Mouse (Mus musculus) MEL (cell line): ENCODE data around the gene Polr2c. TPM values are rescaled to one million over a fixed set of nuclear protein-coding genes. Genes with fewer than 3 reads are reported as not detected.

ENCODE experiments used
- DNase-seq: peaks from one replicate; pipeline ENCODE4 v3.0.0; 2011; ENCODE audit warnings: low read depth, low spot score
- H3K27ac ChIP-seq: 2 replicates; pipeline ENCODE4 v1.5.1; 2012; ENCODE audit warnings: low read depth, mild to moderate bottlenecking, control low read depth, low read length, moderate library complexity; ENCODE audit not compliant: control insufficient read depth
- H3K27me3 ChIP-seq, 2 experiments: fragments of 150-350 bp in 1 of 2; sonication (generic) in 1 of 2; 2 replicates each; pipeline ENCODE4 v1.6.1; 2012; ENCODE audit warnings: low read length in 2 of 2, mild to moderate bottlenecking in 2 of 2, improper control_type of control experiment in 1 of 2, moderate library complexity in 1 of 2; ENCODE audit not compliant: insufficient read depth in 2 of 2, control insufficient read depth in 1 of 2
- H3K36me3 ChIP-seq, 2 experiments: 2 replicates each; pipeline ENCODE4 v1.6.1; 2012 to 2014; ENCODE audit warnings: low read length in 2 of 2, improper control_type of control experiment in 1 of 2, inconsistent platforms in 1 of 2, mild to moderate bottlenecking in 1 of 2; ENCODE audit not compliant: insufficient read depth in 2 of 2, control insufficient read depth in 1 of 2
- H3K4me1 ChIP-seq, 2 experiments: fragments of 150-350 bp in 1 of 2; sonication (generic) in 1 of 2; 2 replicates each; pipeline ENCODE4 v1.6.1; 2012; ENCODE audit warnings: low read length in 2 of 2, improper control_type of control experiment in 1 of 2, mild to moderate bottlenecking in 1 of 2; ENCODE audit not compliant: insufficient read depth in 2 of 2, control insufficient read depth in 1 of 2
- H3K4me3 ChIP-seq, 2 experiments: fragments of 150-350 bp in 1 of 2; sonication (generic) in 1 of 2; 2 replicates each; pipeline ENCODE4 v1.5.1; 2012; ENCODE audit warnings: low read depth in 2 of 2, low read length in 2 of 2, mild to moderate bottlenecking in 2 of 2, moderate library complexity in 2 of 2, control low read depth in 1 of 2, improper control_type of control experiment in 1 of 2; ENCODE audit not compliant: control insufficient read depth in 1 of 2, insufficient read depth in 1 of 2
- H3K79me2 ChIP-seq: 2 replicates; pipeline ENCODE4 v1.6.1; 2012; ENCODE audit warnings: mild to moderate bottlenecking, low read length, moderate library complexity; ENCODE audit not compliant: control insufficient read depth, poor library complexity, insufficient read depth
- H3K9ac ChIP-seq: 2 replicates; pipeline ENCODE4 v1.6.1; 2012; ENCODE audit warnings: low read depth, mild to moderate bottlenecking, control low read depth, low read length, moderate library complexity; ENCODE audit not compliant: control insufficient read depth, poor library complexity, severe bottlenecking
- H3K9me3 ChIP-seq: fragments of 150-350 bp; sonication (generic); replicated peaks from 2 replicates; pipeline ENCODE4 v1.6.1; 2012; ENCODE audit warnings: mild to moderate bottlenecking, low read length, improper control_type of control experiment, moderate library complexity; ENCODE audit not compliant: insufficient read depth
- CHD1 ChIP-seq: IDR thresholded peaks from 2 replicates; pipeline ENCODE4 v1.6.1; 2012; ENCODE audit warnings: low read depth, mild to moderate bottlenecking, inconsistent platforms, low read length, improper control_type of control experiment
- CHD2 ChIP-seq: IDR thresholded peaks from 2 replicates; pipeline ENCODE4 v1.6.1; 2011; ENCODE audit warnings: low read length, improper control_type of control experiment
- CTCF ChIP-seq, 3 experiments: IDR thresholded peaks in 2 of 3; conservative IDR thresholded peaks in 1 of 3; 2 replicates each; pipeline ENCODE4 v1.5.1; 2011 to 2012; ENCODE audit warnings: low read length in 3 of 3, low read depth in 2 of 3, mild to moderate bottlenecking in 2 of 3, improper control_type of control experiment in 1 of 3, inconsistent platforms in 1 of 3, mixed read lengths in 1 of 3, moderate library complexity in 1 of 3; ENCODE audit not compliant: control insufficient read depth in 1 of 3, insufficient read depth in 1 of 3, poor library complexity in 1 of 3, severe bottlenecking in 1 of 3
- ELF1 ChIP-seq: IDR thresholded peaks from 2 replicates; pipeline ENCODE4 v1.6.1; 2014; ENCODE audit warnings: low read depth, mild to moderate bottlenecking, inconsistent platforms, low read length, improper control_type of control experiment, moderate library complexity
- JUND ChIP-seq: IDR thresholded peaks from 2 replicates; pipeline ENCODE4 v1.6.1; 2011; ENCODE audit warnings: low read depth, mild to moderate bottlenecking, improper control_type of control experiment, low read length
- KAT2A ChIP-seq: conservative IDR thresholded peaks from 2 replicates; pipeline ENCODE4 v1.6.1; 2012; ENCODE audit warnings: low read depth, low read length, improper control_type of control experiment, inconsistent platforms
- MAFK ChIP-seq: IDR thresholded peaks from 2 replicates; pipeline ENCODE4 v1.6.1; 2011; ENCODE audit warnings: low read depth, mild to moderate bottlenecking, low read length, improper control_type of control experiment, borderline replicate concordance
- MAZ ChIP-seq: IDR thresholded peaks from 2 replicates; pipeline ENCODE4 v1.6.1; 2012; ENCODE audit warnings: low read depth, mild to moderate bottlenecking, inconsistent platforms, low read length, improper control_type of control experiment
- MXI1 ChIP-seq: IDR thresholded peaks from 2 replicates; pipeline ENCODE4 v1.6.1; 2011; ENCODE audit warnings: mild to moderate bottlenecking, low read depth, low read length, improper control_type of control experiment
- MYC ChIP-seq: IDR thresholded peaks from 2 replicates; pipeline ENCODE4 v1.6.1; 2011; ENCODE audit warnings: low read depth, mild to moderate bottlenecking, low read length, improper control_type of control experiment, moderate library complexity
- NELFE ChIP-seq: IDR thresholded peaks from 2 replicates; pipeline ENCODE4 v1.6.1; 2011; ENCODE audit warnings: low read depth, low read length, improper control_type of control experiment
- NRF1 ChIP-seq: IDR thresholded peaks from 2 replicates; pipeline ENCODE4 v1.6.1; 2014; ENCODE audit warnings: low read depth, mild to moderate bottlenecking, inconsistent platforms, low read length, improper control_type of control experiment, moderate library complexity; ENCODE audit not compliant: poor library complexity, insufficient read depth, severe bottlenecking
- POLR2AphosphoS2 ChIP-seq: IDR thresholded peaks from 2 replicates; pipeline ENCODE4 v1.6.1; 2011; ENCODE audit warnings: low read length, improper control_type of control experiment
- SMC3 ChIP-seq: IDR thresholded peaks from 2 replicates; pipeline ENCODE4 v1.6.1; 2011; ENCODE audit warnings: low read depth, low read length, improper control_type of control experiment
- TCF12 ChIP-seq: IDR thresholded peaks from 2 replicates; pipeline ENCODE4 v1.6.1; 2014; ENCODE audit warnings: low read depth, mild to moderate bottlenecking, inconsistent platforms, low read length, improper control_type of control experiment, moderate library complexity
- UBTF ChIP-seq: IDR thresholded peaks from 2 replicates; pipeline ENCODE4 v1.6.1; 2012; ENCODE audit warnings: low read depth, mild to moderate bottlenecking, inconsistent platforms, low read length, improper control_type of control experiment, moderate library complexity, borderline replicate concordance; ENCODE audit not compliant: insufficient read depth
- USF1 ChIP-seq: IDR thresholded peaks from 2 replicates; pipeline ENCODE4 v1.6.1; 2014; ENCODE audit warnings: low read depth, mild to moderate bottlenecking, inconsistent platforms, low read length, improper control_type of control experiment, moderate library complexity
- ZC3H11A ChIP-seq: IDR thresholded peaks from 2 replicates; pipeline ENCODE4 v1.6.1; 2012; ENCODE audit warnings: low read depth, mild to moderate bottlenecking, inconsistent platforms, low read length, improper control_type of control experiment
- ZNF384 ChIP-seq: IDR thresholded peaks from 2 replicates; pipeline ENCODE4 v1.6.1; 2012; ENCODE audit warnings: low read depth, mild to moderate bottlenecking, inconsistent platforms, low read length, improper control_type of control experiment
- polyA plus RNA-seq, 2 experiments: library from polyadenylated mRNA; stranded (reverse) in 1 of 2; unstranded in 1 of 2; fragments of >175 nt in 1 of 2; fragments of >200 nt in 1 of 2; gene quantifications; 2 replicates each; pipeline versions ENCODE4 v1.2.1 to v1.2.4; 2012; ENCODE audit warnings: low replicate concordance in 2 of 2, low read depth in 1 of 2; ENCODE audit not compliant: insufficient read length in 2 of 2, insufficient read depth in 1 of 2, missing spikeins in 1 of 2
- total RNA-seq: library from RNA; depleted of rRNA; stranded (reverse); fragments of 300-350 nt; gene quantifications from 2 replicates; pipeline ENCODE4 v1.2.3, GENCODE M21; 2012

Polr2c gene
- total and polyA plus RNA-seq, 3 experiments: 92.5 to 181 (median 151) TPM

DNA sequence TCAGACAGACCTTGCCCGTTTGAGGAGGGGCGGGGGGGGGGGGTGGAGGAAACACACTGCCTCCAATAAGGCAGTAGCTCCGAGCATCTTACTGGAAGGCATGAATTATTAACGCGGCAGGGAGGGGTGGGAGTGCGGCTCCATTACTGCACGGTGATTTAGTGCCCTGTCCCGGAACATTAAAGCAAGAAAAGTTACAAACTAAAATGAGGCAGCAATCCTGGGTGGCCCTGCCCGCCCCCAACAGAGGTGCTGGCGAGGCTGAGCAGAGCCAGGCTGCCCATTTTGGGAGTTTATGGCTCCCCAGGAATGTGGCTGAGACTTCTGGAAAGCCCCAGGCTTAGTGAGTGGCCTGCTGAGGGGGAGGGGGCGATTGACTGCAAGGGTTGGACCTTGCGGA lies 46.5 kb downstream of the Polr2c start:
- TF ChIP-seq ZC3H11A (no peak), CHD2 (no peak), MXI1 (no peak), NRF1 (no peak), TCF12 (no peak), MAFK (no peak), USF1 (no peak), JUND (no peak), SMC3 (no peak), CTCF (IDR thresholded peaks at IDR 0.05 in 2 of 3, conservative IDR thresholded peaks at IDR 0.05 in 1 of 3; ENCODE audit: control insufficient read depth in 1 of 3, insufficient read depth in 1 of 3, low read depth in 2 of 3, low read length in 3 of 3, poor library complexity in 1 of 3, severe bottlenecking in 1 of 3) (no peak), ZNF384 (no peak)
- H3K27ac ChIP-seq: no peak overlapping the region
- H3K9me3 ChIP-seq: no peaks in the 10 kb centered on the region
- H3K4me3 ChIP-seq: no peak overlapping the region
- 0 out of 4 replicates have a peak, but pooled peaks cover 0 to 4% of the 10 kb centered on the region in 2 experiments for H3K4me1 ChIP-seq
- peaks cover 0 to 3% of the 10 kb centered on the region in 2 experiments; a peak in 1 of 4 replicates for H3K27me3 ChIP-seq
- no peak for DNase-seq
- H3K79me2 ChIP-seq: no peaks in the 10 kb centered on the region
- no peaks in the 10 kb centered on the region for H3K36me3 ChIP-seq
- no peak overlapping the region for H3K9ac ChIP-seq

DNA sequence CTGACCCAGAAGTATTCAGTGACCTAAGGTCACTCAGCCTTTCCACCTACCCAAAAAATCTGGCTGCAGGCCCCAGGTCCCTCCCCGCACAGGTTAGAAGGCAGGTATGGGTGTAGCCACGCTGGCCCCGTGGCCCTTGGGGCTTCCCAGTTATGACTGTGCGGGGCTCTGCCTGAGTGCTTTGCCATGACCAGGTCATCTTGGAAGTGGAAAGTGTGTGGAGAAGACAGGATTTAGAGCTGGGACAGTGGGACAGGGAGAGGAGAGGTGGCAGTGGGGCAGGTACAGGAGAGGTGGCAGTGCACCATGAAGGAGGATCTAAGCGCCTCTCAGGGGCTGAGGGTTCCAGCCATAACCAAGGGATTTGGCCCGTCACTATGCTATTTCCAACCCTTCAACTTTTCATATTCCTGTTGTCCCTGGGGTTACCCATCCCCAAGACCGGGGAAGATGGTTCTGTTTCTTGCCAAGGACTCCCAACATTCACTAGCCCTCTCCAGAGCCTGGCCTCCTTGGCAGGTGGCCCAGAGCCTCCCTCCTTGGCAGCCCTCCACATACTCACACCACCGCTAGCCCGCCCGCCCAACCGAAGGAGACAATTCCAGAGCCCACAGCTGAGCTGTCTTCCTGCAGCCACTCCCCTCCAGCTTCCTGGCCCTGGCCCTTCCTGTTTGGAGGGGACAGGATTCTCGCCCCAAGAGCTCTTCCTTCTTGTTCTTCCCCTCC lies 47.4 kb downstream of the Polr2c start:
- no peak overlapping the region for H3K9ac ChIP-seq
- no peak for TF ChIP-seq JUND
- no peak for TF ChIP-seq CTCF (IDR thresholded peaks at IDR 0.05 in 2 of 3, conservative IDR thresholded peaks at IDR 0.05 in 1 of 3; ENCODE audit: control insufficient read depth in 1 of 3, insufficient read depth in 1 of 3, low read depth in 2 of 3, low read length in 3 of 3, poor library complexity in 1 of 3, severe bottlenecking in 1 of 3)
- TF ChIP-seq, all 39 proteins: peak for 0
- no peaks in the 10 kb centered on the region for H3K4me1 ChIP-seq
- no peak overlapping the region for H3K27ac ChIP-seq
- no peaks in the 10 kb centered on the region for H3K79me2 ChIP-seq
- no peaks in the 10 kb centered on the region for H3K9me3 ChIP-seq
- H3K27me3 ChIP-seq: peaks cover 0 to 3% of the 10 kb centered on the region in 2 experiments; a peak in 1 of 4 replicates
- DNase-seq: no peak
- no peak overlapping the region for H3K4me3 ChIP-seq
- no peaks in the 10 kb centered on the region for H3K36me3 ChIP-seq

DNA sequence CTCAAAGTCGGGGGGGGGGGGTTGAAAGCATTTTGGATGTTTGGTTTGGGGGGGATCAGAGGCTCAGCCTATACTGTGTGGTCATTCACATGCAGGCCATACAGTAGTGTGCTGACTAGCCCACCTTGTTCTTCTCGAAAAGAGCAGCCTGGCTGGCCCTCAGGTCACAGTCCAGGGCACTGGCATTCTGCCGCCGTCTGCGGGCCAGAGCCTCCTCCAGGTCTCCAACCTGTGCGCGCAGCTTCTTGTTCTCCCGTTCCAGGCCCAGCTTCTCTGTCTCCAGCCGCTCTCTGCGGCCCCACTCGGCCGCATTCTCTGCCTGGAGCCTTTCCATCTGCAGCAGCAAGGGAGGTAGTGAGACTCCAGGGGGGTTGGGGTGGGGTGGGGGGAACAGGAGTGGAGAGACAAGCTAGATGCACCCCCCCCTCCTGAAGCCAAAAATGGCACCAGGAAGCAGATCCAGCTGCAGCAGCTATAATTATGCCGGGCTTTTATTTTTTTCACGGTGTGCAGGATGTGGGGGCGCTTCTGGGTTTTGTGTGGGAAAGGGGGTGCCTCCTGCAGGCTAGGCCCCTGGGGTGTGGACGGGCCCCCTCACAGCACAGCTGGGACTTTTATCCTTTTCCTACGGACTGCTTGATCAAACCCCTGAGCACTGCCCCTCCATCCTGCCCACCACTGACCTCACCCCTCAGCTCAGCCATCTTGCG lies 50.5 kb downstream of the Polr2c start:
- H3K36me3 ChIP-seq: no peaks in the 10 kb centered on the region
- no peak overlapping the region for H3K27ac ChIP-seq
- no peak for DNase-seq

More for the DNA sequence above, 50.5 kb downstream of the Polr2c start:
- H3K4me3 ChIP-seq: no peak overlapping the region
- no peak for TF ChIP-seq KAT2A
- no peak for TF ChIP-seq MYC
- TF ChIP-seq ZC3H11A: no peak
- TF ChIP-seq CHD1: no peak
- no peak for TF ChIP-seq UBTF
- TF ChIP-seq MAZ: no peak
- no peak for TF ChIP-seq POLR2AphosphoS2
- no peak for TF ChIP-seq ELF1
- no peak for TF ChIP-seq NELFE
- TF ChIP-seq, all 39 proteins: peak for 0
- Histone ChIP-seq H3K9ac (no peak overlapping the region), H3K4me1 (no peaks in the 10 kb centered on the region), H3K27me3 (no peaks in the 10 kb centered on the region), H3K79me2 (no peaks in the 10 kb centered on the region), H3K9me3 (no peaks in the 10 kb centered on the region)
